Mouse (Mus musculus): Measurements from ENCODE around the gene Odf2. TPM values are rescaled to one million over a fixed set of nuclear protein-coding genes. Genes with fewer than 3 reads are reported as not detected.
A peak's percentile ranks its signal among the peaks of the same experiment; 100 is the strongest.
"Not testable (repeated sequence)": the region's sequence is repeated elsewhere in the genome, so short reads cannot be mapped to it uniquely, and the experiment has no call there.

Odf2 gene
- polyA plus RNA-seq, 1 experiment from 2014 or later = 74.3 TPM

DNA sequence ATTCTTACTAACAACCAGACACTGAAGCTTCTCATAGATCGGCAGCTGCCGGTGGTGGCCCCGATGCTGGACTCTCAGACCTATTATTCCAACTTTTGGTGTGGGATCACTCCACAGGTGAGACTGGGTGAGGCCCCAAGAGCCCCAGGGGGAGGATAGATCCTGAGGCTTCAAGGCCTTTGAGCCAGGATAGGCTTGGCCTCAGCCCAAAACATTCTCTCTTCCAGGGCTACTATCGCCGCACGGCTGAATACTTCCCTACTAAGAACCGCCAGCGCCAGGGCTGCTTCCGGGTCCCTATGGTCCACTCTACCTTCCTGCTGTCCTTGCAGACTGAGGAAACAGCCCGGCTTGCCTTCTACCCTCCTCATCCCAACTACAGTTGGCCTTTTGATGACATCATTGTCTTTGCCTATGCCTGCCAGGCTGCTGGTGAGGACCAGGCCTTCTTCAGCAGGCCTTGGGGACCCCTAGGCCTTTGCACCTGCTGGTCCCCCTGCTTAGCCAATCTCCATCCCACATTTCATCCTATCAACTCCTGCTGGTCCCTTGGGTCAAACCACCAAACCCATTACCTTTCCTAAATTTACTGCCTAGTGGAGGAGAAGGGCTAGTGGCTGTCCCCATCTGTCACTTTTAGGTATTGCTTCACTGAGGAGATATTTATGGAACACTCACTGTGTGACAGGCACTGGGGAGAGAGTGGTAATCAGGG is 16.3 kb upstream of the Odf2 start:
- Histone ChIP-seq H3K9ac (no peak overlapping the region), H3K4me3 (replicated peaks) (no peak overlapping the region), H3K36me3 (peaks cover 35% of the 10 kb centered on the region), H3K27ac (replicated peaks) (no peak overlapping the region), H3K27me3 (no peaks in the 10 kb centered on the region), H3K4me1 (peaks cover 16% of the 10 kb centered on the region), H3K9me3 (replicated peaks) (no peaks in the 10 kb centered on the region), H3K4me2 (replicated peaks) (no peak overlapping the region)
- 94% methylated on average over 10 of the region's 10 CpGs for WGBS
- ATAC-seq (ENCODE audit: insufficient number of reproducible peaks, low FRiP score, low TSS enrichment, low read depth) = no peak

DNA sequence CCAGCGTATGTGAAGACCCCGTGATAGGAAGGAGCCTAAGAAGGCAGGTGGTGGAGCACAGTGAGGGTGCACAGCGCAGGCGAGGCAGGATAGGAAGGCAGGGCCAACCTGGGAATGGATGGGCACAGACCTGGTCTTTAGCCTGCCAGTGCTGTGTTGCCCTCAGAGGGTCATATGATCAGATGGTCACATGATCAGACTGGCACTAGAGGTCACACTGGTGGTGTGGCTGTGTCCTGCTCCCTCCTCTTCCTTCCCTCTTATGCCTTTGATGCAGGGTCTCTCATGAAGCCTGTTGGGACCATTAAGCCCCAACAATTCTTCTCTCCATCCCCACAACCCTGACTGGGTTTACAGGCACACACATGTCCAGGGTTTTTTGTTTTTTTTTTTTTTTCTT is 15.2 kb upstream of the Odf2 start:
- H3K4me2 ChIP-seq (replicated peaks) = no peak overlapping the region
- H3K9ac ChIP-seq = no peak overlapping the region
- no peak overlapping the region for H3K4me3 ChIP-seq (replicated peaks)
- H3K9me3 ChIP-seq (replicated peaks) = no peaks in the 10 kb centered on the region
- WGBS = 84% methylated on average over 4 of the region's 4 CpGs
- H3K36me3 ChIP-seq = peaks cover 41% of the 10 kb centered on the region
- H3K4me1 ChIP-seq = peaks cover 16% of the 10 kb centered on the region
- H3K27ac ChIP-seq (replicated peaks) = no peak overlapping the region
- H3K27me3 ChIP-seq = no peaks in the 10 kb centered on the region
- ATAC-seq (ENCODE audit: insufficient number of reproducible peaks, low FRiP score, low TSS enrichment, low read depth) = no peak

DNA sequence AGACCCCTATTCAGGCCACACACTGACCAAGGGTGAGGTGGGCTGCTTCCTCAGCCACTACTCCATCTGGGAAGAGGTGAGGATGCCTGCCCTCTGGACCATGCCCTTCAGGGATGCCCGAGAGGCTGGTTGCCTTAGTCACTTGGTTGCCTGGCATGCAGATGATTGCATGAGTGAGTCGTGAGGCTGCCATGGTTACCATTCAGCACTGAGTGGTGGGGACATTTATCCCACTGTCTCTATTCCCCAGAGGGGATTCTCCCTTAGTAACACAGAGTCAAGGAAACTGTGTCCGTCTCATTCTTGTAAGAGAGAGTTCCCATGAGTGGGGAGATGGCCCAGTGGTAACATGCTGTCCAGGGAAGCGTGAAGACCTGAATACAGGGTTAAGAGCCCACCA is 11.0 kb upstream of the Odf2 start:
- H3K27ac ChIP-seq (replicated peaks) = no peak overlapping the region
- no peak overlapping the region for H3K4me3 ChIP-seq (replicated peaks)
- no peak for ATAC-seq (ENCODE audit: insufficient number of reproducible peaks, low FRiP score, low TSS enrichment, low read depth)
- no peak overlapping the region for H3K9ac ChIP-seq
- no peaks in the 10 kb centered on the region for H3K27me3 ChIP-seq
- no peaks in the 10 kb centered on the region for H3K9me3 ChIP-seq (replicated peaks)
- no peak overlapping the region for H3K4me2 ChIP-seq (replicated peaks)
- peaks cover 45% of the 10 kb centered on the region for H3K36me3 ChIP-seq
- WGBS = 80% methylated on average over 4 of the region's 4 CpGs
- no peaks in the 10 kb centered on the region for H3K4me1 ChIP-seq

DNA sequence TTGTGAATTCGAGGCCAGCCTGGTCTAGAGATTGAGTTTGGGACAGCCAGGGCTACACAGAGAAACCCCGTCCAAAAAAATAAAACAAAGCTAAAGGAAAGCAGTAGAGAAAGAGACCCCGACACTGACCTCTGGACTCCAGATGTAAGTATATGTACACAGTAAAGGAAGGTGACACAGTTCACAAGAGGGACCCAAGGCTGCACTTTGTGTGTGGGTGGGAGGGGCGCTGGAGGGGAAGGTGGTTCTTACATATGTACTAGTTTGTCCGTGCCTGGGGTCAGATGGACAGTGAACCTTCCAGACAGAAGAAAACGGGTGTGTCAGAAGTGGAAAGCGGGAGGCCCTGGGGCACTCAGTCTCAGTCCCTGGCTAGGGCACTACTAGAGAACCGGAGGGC is 9.8 kb upstream of the Odf2 start:
- no peak overlapping the region for H3K9ac ChIP-seq
- H3K4me3 ChIP-seq (replicated peaks) = no peak overlapping the region
- no peak overlapping the region for H3K4me2 ChIP-seq (replicated peaks)
- 72% methylated on average over 8 of the region's 8 CpGs for WGBS
- H3K27ac ChIP-seq (replicated peaks) = no peak overlapping the region
- H3K27me3 ChIP-seq = no peaks in the 10 kb centered on the region
- no peaks in the 10 kb centered on the region for H3K9me3 ChIP-seq (replicated peaks)
- peaks cover 39% of the 10 kb centered on the region for H3K36me3 ChIP-seq
- no peaks in the 10 kb centered on the region for H3K4me1 ChIP-seq
- no peak for ATAC-seq (ENCODE audit: insufficient number of reproducible peaks, low FRiP score, low TSS enrichment, low read depth)

DNA sequence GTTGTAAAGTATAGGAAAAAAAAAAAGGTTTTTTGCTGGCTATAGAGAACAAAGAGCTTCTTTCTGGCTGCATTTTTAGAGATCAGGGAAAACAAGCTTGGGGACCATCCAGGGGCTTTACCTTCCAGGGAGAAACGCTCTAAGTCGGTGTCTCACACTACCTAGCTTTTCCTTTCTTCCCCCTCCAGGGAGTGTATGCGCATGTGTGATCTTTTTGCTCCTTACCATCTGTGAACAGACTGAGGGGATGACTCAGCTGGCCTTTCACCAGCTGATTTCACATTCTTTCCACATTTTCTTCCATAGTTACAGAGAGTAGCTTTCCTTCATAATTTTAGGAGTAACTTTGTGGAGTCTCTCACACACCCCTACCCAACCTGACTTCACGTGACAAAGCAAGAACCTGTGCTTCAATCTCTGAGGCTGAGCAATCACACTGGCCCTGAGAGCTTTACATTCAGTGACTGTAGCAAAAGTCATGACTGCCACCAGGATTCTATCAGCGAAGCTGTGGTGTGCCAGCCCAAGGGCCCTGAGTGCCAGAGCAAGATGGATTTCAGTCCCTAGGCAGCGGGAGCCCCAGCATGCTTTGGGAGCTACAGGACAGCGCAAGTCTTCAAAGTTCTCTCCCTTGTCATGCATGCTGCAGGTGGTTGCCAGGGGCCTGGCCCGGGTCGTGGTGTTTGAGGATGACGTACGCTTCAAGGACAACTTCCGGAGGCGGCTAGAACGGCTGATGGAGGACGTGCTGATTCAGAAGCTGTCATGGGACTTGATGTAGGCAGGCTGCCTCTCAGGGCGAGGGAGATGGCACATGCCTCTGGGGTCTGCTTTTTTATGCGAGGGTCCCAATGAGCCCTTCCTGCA is 8.8 kb upstream of the Odf2 start:
- peaks cover 32% of the 10 kb centered on the region for H3K36me3 ChIP-seq

DNA sequence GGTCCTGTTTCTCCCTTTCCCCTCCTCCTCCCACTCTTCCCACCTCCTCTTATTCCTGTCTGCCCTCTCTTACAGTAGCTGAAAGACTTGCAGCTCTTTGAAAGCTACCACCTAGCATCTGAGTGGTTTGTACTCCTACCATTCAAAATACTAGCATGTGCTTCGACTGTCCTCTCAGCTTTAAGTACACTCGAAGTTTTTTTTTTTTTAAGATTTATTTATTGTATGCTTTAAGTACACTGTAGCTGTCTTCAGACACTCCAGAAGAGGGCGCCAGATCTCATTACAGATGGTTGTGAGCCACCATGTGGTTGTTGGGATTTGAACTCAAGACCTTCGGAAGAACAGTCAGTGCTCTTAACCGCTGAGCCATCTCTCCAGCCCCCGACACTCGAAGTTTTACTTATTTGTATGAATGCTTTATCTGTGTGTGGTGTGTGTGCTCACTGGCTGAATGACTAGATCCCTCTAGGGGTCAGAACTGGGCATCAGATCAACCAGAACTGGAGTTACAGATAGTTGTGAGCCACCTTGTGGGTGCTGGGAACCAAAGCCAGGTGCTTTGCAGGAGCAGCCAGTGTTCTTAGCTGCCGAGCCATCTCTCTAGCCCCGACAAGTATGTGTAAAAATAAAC is 2.2 kb upstream of the Odf2 start:
- H3K4me3 ChIP-seq (replicated peaks); H3K4me2 ChIP-seq (replicated peaks); H3K9ac ChIP-seq; H3K27me3 ChIP-seq; H3K27ac ChIP-seq (replicated peaks); ATAC-seq (ENCODE audit: insufficient number of reproducible peaks, low FRiP score, low TSS enrichment, low read depth); H3K36me3 ChIP-seq; H3K9me3 ChIP-seq (replicated peaks): not testable (repeated sequence)
- WGBS = 74% methylated on average over 9 of the region's 9 CpGs
- H3K4me1 ChIP-seq = peaks cover 18% of the 10 kb centered on the region

More for the DNA sequence above, 8.8 kb upstream of the Odf2 start:
- no peak for ATAC-seq (ENCODE audit: insufficient number of reproducible peaks, low FRiP score, low TSS enrichment, low read depth)
- WGBS = 75% methylated on average over 17 of the region's 17 CpGs
- no peak overlapping the region for H3K27ac ChIP-seq (replicated peaks)
- no peak overlapping the region for H3K4me2 ChIP-seq (replicated peaks)
- H3K9ac ChIP-seq = no peak overlapping the region
- H3K27me3 ChIP-seq = no peaks in the 10 kb centered on the region
- no peaks in the 10 kb centered on the region for H3K9me3 ChIP-seq (replicated peaks)
- no peaks in the 10 kb centered on the region for H3K4me1 ChIP-seq
- H3K4me3 ChIP-seq (replicated peaks) = no peak overlapping the region

DNA sequence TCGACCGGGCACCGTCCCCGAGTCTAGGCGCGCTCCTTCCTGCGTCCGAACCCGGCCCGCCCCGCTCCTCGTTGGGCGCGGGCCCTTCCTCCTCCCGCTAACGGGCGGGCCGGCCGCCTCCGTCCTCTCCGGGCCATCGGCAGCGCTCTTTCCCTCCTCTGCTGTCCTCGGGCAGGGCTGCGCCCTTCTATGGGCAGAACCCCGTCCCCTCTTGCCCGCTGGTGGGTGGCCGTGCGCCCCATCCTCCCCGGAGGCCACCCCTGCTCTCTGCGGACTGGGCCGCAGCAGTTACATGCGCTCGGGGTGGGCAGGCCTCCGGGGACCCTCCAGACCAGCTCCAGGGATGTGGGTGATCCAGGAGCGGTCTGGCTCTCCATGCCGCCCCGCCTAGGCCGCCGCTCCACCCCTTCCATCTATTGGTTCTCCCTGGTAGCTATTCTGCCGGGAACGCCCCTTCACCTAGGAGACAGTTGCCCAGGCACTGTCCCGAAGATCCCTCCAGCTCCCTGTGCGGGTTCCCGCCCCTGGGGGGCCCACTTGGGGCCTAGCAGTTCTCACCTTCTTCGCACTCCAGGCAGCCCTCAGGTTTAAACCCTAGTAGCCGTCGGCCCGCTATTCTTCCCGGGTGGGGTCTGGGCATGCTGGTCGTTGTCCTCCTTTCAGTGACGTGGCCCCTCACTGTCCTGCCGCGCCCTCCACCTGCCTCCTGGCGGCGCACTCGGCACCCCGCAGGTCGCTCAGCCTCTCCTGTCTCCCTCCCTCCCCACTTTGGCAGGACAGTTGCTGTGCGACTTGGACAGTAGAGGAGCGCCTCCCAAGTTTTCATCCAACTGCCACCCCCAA is 1.2 kb downstream of the Odf2 start:
- H3K4me1 ChIP-seq = peaks cover 18% of the 10 kb centered on the region
- H3K4me3 ChIP-seq (replicated peaks) = peak overlapping the region; percentile 99
- H3K27ac ChIP-seq (replicated peaks) = peak overlapping the region; percentile 91
- peaks cover 38% of the 10 kb centered on the region for H3K36me3 ChIP-seq
- peak overlapping the region; percentile 87 for H3K4me2 ChIP-seq (replicated peaks)
- peak overlapping the region; percentile 91 for H3K9ac ChIP-seq
- H3K27me3 ChIP-seq = no peaks in the 10 kb centered on the region
- ATAC-seq (ENCODE audit: insufficient number of reproducible peaks, low FRiP score, low TSS enrichment, low read depth) = peak; percentile 92
- H3K9me3 ChIP-seq (replicated peaks) = no peaks in the 10 kb centered on the region
- WGBS = 1% methylated on average over 61 of the region's 61 CpGs

DNA sequence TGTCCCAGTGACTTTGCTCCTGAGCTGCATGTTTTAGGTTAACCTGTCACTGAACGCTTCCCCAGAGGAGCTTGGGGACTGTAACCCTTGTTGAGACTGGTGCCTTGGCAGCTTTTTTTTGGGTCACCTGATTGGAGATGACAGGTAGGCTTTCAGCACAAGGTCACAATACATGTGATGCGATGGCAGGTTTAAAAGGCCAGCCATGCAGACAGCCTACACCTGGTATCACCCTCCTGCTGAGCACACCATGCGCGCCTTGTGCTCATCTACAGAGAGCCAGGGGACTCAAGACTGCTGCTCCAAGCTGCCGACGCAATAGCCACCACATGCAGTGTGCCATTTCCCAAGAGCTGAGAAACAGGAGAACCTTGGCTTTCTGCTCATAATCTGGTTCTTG is 2.8 kb downstream of the Odf2 start:
- Histone ChIP-seq H3K4me1 (peaks cover 18% of the 10 kb centered on the region), H3K9ac (no peak overlapping the region), H3K27me3 (no peaks in the 10 kb centered on the region), H3K4me2 (replicated peaks) (no peak overlapping the region), H3K4me3 (replicated peaks) (no peak overlapping the region), H3K36me3 (peaks cover 51% of the 10 kb centered on the region), H3K27ac (replicated peaks) (no peak overlapping the region), H3K9me3 (replicated peaks) (no peaks in the 10 kb centered on the region)
- 91% methylated on average over 6 of the region's 6 CpGs for WGBS
- no peak for ATAC-seq (ENCODE audit: insufficient number of reproducible peaks, low FRiP score, low TSS enrichment, low read depth)

DNA sequence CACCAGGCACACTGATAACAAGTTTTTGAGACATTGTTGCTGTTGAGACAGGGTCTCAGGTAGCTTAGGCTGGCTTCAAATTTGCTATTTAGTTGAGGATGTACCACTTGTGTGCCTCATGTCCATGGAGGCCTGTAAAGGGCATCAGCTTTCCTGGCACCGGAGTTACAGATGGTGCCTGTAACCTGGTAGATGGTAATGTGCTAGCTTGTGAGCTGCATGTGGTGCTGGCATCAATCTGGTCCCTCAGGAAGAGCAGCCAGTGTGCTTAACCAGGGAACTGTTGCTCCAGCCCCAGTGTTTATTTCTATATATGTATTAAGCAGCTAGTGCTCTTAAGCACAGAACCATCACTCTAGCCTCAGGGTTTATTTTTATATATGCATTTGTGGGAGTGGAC is 7.0 kb downstream of the Odf2 start:
- Histone ChIP-seq H3K36me3 (peaks cover 94% of the 10 kb centered on the region), H3K27ac (replicated peaks) (no peak overlapping the region), H3K4me3 (replicated peaks) (no peak overlapping the region), H3K9ac (no peak overlapping the region), H3K4me2 (replicated peaks) (no peak overlapping the region), H3K9me3 (replicated peaks) (no peaks in the 10 kb centered on the region), H3K4me1 (peaks cover 6% of the 10 kb centered on the region), H3K27me3 (no peaks in the 10 kb centered on the region)
- no peak for ATAC-seq (ENCODE audit: insufficient number of reproducible peaks, low FRiP score, low TSS enrichment, low read depth)
- 81% methylated on average over 1 of the region's 1 CpGs for WGBS

DNA sequence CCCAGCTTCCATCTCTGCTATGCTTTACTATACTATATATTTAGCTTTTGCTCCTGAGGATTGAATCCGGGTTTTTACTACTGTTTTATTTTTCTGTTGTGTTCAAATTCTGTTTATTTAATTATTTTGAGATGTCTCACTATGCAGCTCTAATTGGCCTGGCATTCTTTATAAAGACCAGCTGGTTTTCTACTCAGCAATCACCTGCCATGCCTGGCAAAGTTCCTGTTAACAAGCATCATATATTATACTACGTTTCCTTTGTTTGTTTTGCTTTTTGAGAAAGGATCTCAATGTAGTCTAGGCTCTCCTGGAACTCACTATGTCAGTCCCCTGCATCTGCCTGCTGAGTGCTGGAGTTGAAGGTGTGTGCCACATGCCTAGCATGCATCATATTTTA is 8.3 kb downstream of the Odf2 start:
- Histone ChIP-seq H3K9ac (no peak overlapping the region), H3K9me3 (replicated peaks) (no peaks in the 10 kb centered on the region), H3K4me1 (no peaks in the 10 kb centered on the region), H3K4me3 (replicated peaks) (no peak overlapping the region), H3K36me3 (peaks cover 96% of the 10 kb centered on the region), H3K27ac (replicated peaks) (no peak overlapping the region), H3K4me2 (replicated peaks) (no peak overlapping the region), H3K27me3 (no peaks in the 10 kb centered on the region)
- no peak for ATAC-seq (ENCODE audit: insufficient number of reproducible peaks, low FRiP score, low TSS enrichment, low read depth)
- 69% methylated on average over 2 of the region's 2 CpGs for WGBS

DNA sequence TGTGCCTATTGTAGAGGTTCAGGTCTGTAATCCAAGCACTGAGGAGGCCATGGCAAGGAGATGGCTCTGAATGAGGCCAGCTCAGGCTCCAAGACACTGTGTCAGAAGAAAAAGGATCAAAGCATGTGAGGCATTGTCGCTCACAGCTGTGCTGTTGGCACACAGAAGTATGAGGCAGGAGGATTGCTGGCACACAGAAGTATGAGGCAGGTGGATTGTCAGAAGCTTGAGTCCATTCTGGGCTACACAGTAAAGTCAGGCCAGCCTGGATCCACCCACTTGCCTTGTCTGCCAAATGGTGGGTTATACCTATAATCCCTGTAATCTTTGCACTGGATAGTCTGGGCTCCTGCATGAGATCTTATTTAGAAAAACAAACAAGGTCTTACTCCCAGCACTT is 9.1 kb downstream of the Odf2 start:
- no peak overlapping the region for H3K4me3 ChIP-seq (replicated peaks)
- 87% methylated on average over 1 of the region's 1 CpGs for WGBS
- H3K9me3 ChIP-seq (replicated peaks) = no peaks in the 10 kb centered on the region
- H3K36me3 ChIP-seq = peaks cover 96% of the 10 kb centered on the region
- no peak overlapping the region for H3K27ac ChIP-seq (replicated peaks)
- no peaks in the 10 kb centered on the region for H3K27me3 ChIP-seq
- H3K4me1 ChIP-seq = no peaks in the 10 kb centered on the region
- H3K9ac ChIP-seq = no peak overlapping the region
- no peak overlapping the region for H3K4me2 ChIP-seq (replicated peaks)
- ATAC-seq (ENCODE audit: insufficient number of reproducible peaks, low FRiP score, low TSS enrichment, low read depth) = no peak

All from embryonic facial prominence, embryonic 15.5 days (tissue).